Mouse (Mus musculus): ENCODE data around the gene Ncam1. TPM values are rescaled to one million over a fixed set of nuclear protein-coding genes. Genes with fewer than 3 reads are reported as not detected.

Ncam1 gene
- polyA plus RNA-seq, 1 experiment from 2014 or later, result 163 TPM

- H3K9me3 ChIP-seq (replicated peaks; ENCODE audit: control insufficient read depth, low read length), result no peaks in the 10 kb centered on the region
- no peaks in the 10 kb centered on the region for H3K27me3 ChIP-seq (replicated peaks; ENCODE audit: control insufficient read depth, insufficient read depth, low read length)
- no peak overlapping the region for H3K4me2 ChIP-seq (ENCODE audit: low read length)
- H3K36me3 ChIP-seq (ENCODE audit: control insufficient read depth, insufficient read depth, low read length), result no peaks in the 10 kb centered on the region; the same call in 1 of the 2 replicates
- no peak for DNase-seq (ENCODE audit: low spot score)
- no peak overlapping the region for H3K9ac ChIP-seq (ENCODE audit: low read length)
- no peak for ATAC-seq
- no peak overlapping the region for H3K4me3 ChIP-seq (ENCODE audit: low read depth, low read length)
- H3K4me1 ChIP-seq (ENCODE audit: control insufficient read depth, insufficient read depth, low read length), result no peaks in the 10 kb centered on the region
- no peak overlapping the region for H3K27ac ChIP-seq (ENCODE audit: low read depth, low read length)
Measured at GRCm38 (mm10) chr9:49715121-49715520, 83.6 kb downstream of the Ncam1 start.

- 72% methylated on average over 3 of the region's 3 CpGs for WGBS
- H3K27ac ChIP-seq (ENCODE audit: low read depth, low read length), result no peak overlapping the region
- H3K4me2 ChIP-seq (ENCODE audit: low read length), result no peak overlapping the region
- ATAC-seq, result no peak
- H3K27me3 ChIP-seq (replicated peaks; ENCODE audit: control insufficient read depth, insufficient read depth, low read length), result no peaks in the 10 kb centered on the region
- H3K36me3 ChIP-seq (ENCODE audit: control insufficient read depth, insufficient read depth, low read length), result no peaks in the 10 kb centered on the region; the same call in 1 of the 2 replicates
- no peak overlapping the region for H3K4me3 ChIP-seq (ENCODE audit: low read depth, low read length)
- H3K9me3 ChIP-seq (replicated peaks; ENCODE audit: control insufficient read depth, low read length), result no peaks in the 10 kb centered on the region
- H3K9ac ChIP-seq (ENCODE audit: low read length), result no peak overlapping the region
- DNase-seq (ENCODE audit: low spot score), result no peak
- no peaks in the 10 kb centered on the region for H3K4me1 ChIP-seq (ENCODE audit: control insufficient read depth, insufficient read depth, low read length)
Measured at GRCm38 (mm10) chr9:49714091-49714490, 84.6 kb downstream of the Ncam1 start.

GRCm38 (mm10) chr9:49707646-49708045, 91.1 kb downstream of the Ncam1 start:
- Histone ChIP-seq H3K9ac (ENCODE audit: low read length) (no peak overlapping the region), H3K27ac (ENCODE audit: low read depth, low read length) (no peak overlapping the region), H3K27me3 (replicated peaks; ENCODE audit: control insufficient read depth, insufficient read depth, low read length) (no peaks in the 10 kb centered on the region), H3K4me2 (ENCODE audit: low read length) (no peak overlapping the region), H3K4me1 (ENCODE audit: control insufficient read depth, insufficient read depth, low read length) (no peaks in the 10 kb centered on the region), H3K36me3 (ENCODE audit: control insufficient read depth, insufficient read depth, low read length) (no peaks in the 10 kb centered on the region), H3K4me3 (ENCODE audit: low read depth, low read length) (no peak overlapping the region), H3K9me3 (replicated peaks; ENCODE audit: control insufficient read depth, low read length) (no peaks in the 10 kb centered on the region)
- ATAC-seq, result no peak
- DNase-seq (ENCODE audit: low spot score), result no peak

- Histone ChIP-seq H3K9me3 (replicated peaks; ENCODE audit: control insufficient read depth, low read length) (no peaks in the 10 kb centered on the region), H3K4me1 (ENCODE audit: control insufficient read depth, insufficient read depth, low read length) (no peaks in the 10 kb centered on the region), H3K27ac (ENCODE audit: low read depth, low read length) (no peak overlapping the region), H3K36me3 (ENCODE audit: control insufficient read depth, insufficient read depth, low read length) (no peaks in the 10 kb centered on the region), H3K27me3 (replicated peaks; ENCODE audit: control insufficient read depth, insufficient read depth, low read length) (no peaks in the 10 kb centered on the region), H3K9ac (ENCODE audit: low read length) (no peak overlapping the region), H3K4me3 (ENCODE audit: low read depth, low read length) (no peak overlapping the region), H3K4me2 (ENCODE audit: low read length) (no peak overlapping the region)
- 87% methylated on average over 9 of the region's 9 CpGs for WGBS
- no peak for ATAC-seq
- DNase-seq (ENCODE audit: low spot score), result no peak
Measured at GRCm38 (mm10) chr9:49704196-49704967, 94.3 kb downstream of the Ncam1 start.

- Histone ChIP-seq H3K4me1 (ENCODE audit: control insufficient read depth, insufficient read depth, low read length) (peaks cover 12% of the 10 kb centered on the region), H3K27me3 (replicated peaks; ENCODE audit: control insufficient read depth, insufficient read depth, low read length) (no peaks in the 10 kb centered on the region), H3K4me2 (ENCODE audit: low read length) (no peak overlapping the region), H3K9me3 (replicated peaks; ENCODE audit: control insufficient read depth, low read length) (no peaks in the 10 kb centered on the region), H3K36me3 (ENCODE audit: control insufficient read depth, insufficient read depth, low read length) (no peaks in the 10 kb centered on the region), H3K27ac (ENCODE audit: low read depth, low read length) (no peak overlapping the region), H3K9ac (ENCODE audit: low read length) (no peak overlapping the region), H3K4me3 (ENCODE audit: low read depth, low read length) (no peak overlapping the region)
- WGBS, result 95% methylated on average over 7 of the region's 7 CpGs
- DNase-seq (ENCODE audit: low spot score) (no peak), ATAC-seq (no peak)
Measured at GRCm38 (mm10) chr9:49695371-49695770, 103.4 kb downstream of the Ncam1 start.

GRCm38 (mm10) chr9:49692791-49693190, 105.9 kb downstream of the Ncam1 start:
- no peaks in the 10 kb centered on the region for H3K9me3 ChIP-seq (replicated peaks; ENCODE audit: control insufficient read depth, low read length)
- DNase-seq (ENCODE audit: low spot score) (peak; percentile 56), ATAC-seq (no peak)
- no peak overlapping the region for H3K4me2 ChIP-seq (ENCODE audit: low read length)
- no peak overlapping the region for H3K4me3 ChIP-seq (ENCODE audit: low read depth, low read length)
- H3K27ac ChIP-seq (ENCODE audit: low read depth, low read length), result no peak overlapping the region
- no peaks in the 10 kb centered on the region for H3K36me3 ChIP-seq (ENCODE audit: control insufficient read depth, insufficient read depth, low read length)
- WGBS, result 51% methylated on average over 11 of the region's 11 CpGs
- peaks cover 12% of the 10 kb centered on the region for H3K4me1 ChIP-seq (ENCODE audit: control insufficient read depth, insufficient read depth, low read length)
- no peaks in the 10 kb centered on the region for H3K27me3 ChIP-seq (replicated peaks; ENCODE audit: control insufficient read depth, insufficient read depth, low read length)
- no peak overlapping the region for H3K9ac ChIP-seq (ENCODE audit: low read length)

- Histone ChIP-seq H3K9me3 (replicated peaks; ENCODE audit: control insufficient read depth, low read length) (no peaks in the 10 kb centered on the region), H3K36me3 (ENCODE audit: control insufficient read depth, insufficient read depth, low read length) (no peaks in the 10 kb centered on the region), H3K27ac (ENCODE audit: low read depth, low read length) (no peak overlapping the region), H3K9ac (ENCODE audit: low read length) (no peak overlapping the region), H3K4me1 (ENCODE audit: control insufficient read depth, insufficient read depth, low read length) (peaks cover 12% of the 10 kb centered on the region), H3K27me3 (replicated peaks; ENCODE audit: control insufficient read depth, insufficient read depth, low read length) (no peaks in the 10 kb centered on the region), H3K4me3 (ENCODE audit: low read depth, low read length) (no peak overlapping the region), H3K4me2 (ENCODE audit: low read length) (no peak overlapping the region)
- WGBS, result 10% methylated on average over 2 of the region's 2 CpGs
- DNase-seq (ENCODE audit: low spot score) (peak; percentile 72), ATAC-seq (no peak)
Measured at GRCm38 (mm10) chr9:49691344-49691743, 107.4 kb downstream of the Ncam1 start.

- Histone ChIP-seq H3K9me3 (replicated peaks; ENCODE audit: control insufficient read depth, low read length) (no peaks in the 10 kb centered on the region), H3K4me1 (ENCODE audit: control insufficient read depth, insufficient read depth, low read length) (peaks cover 8% of the 10 kb centered on the region), H3K27ac (ENCODE audit: low read depth, low read length) (no peak overlapping the region), H3K9ac (ENCODE audit: low read length) (no peak overlapping the region), H3K4me2 (ENCODE audit: low read length) (no peak overlapping the region), H3K27me3 (replicated peaks; ENCODE audit: control insufficient read depth, insufficient read depth, low read length) (no peaks in the 10 kb centered on the region), H3K36me3 (ENCODE audit: control insufficient read depth, insufficient read depth, low read length) (no peaks in the 10 kb centered on the region), H3K4me3 (ENCODE audit: low read depth, low read length) (no peak overlapping the region)
- WGBS, result 76% methylated on average over 8 of the region's 8 CpGs
- DNase-seq (ENCODE audit: low spot score) (no peak), ATAC-seq (no peak)
Measured at GRCm38 (mm10) chr9:49683566-49684273, 115.0 kb downstream of the Ncam1 start.

- H3K36me3 ChIP-seq (ENCODE audit: control insufficient read depth, insufficient read depth, low read length), result no peaks in the 10 kb centered on the region
- H3K4me2 ChIP-seq (ENCODE audit: low read length), result no peak overlapping the region
- no peaks in the 10 kb centered on the region for H3K9me3 ChIP-seq (replicated peaks; ENCODE audit: control insufficient read depth, low read length)
- ATAC-seq (no peak), DNase-seq (ENCODE audit: low spot score) (no peak)
- no peaks in the 10 kb centered on the region for H3K27me3 ChIP-seq (replicated peaks; ENCODE audit: control insufficient read depth, insufficient read depth, low read length)
- peaks cover 8% of the 10 kb centered on the region for H3K4me1 ChIP-seq (ENCODE audit: control insufficient read depth, insufficient read depth, low read length)
- H3K4me3 ChIP-seq (ENCODE audit: low read depth, low read length), result no peak overlapping the region
- no peak overlapping the region for H3K9ac ChIP-seq (ENCODE audit: low read length)
- H3K27ac ChIP-seq (ENCODE audit: low read depth, low read length), result no peak overlapping the region
- 77% methylated on average over 7 of the region's 7 CpGs for WGBS
Measured at GRCm38 (mm10) chr9:49681848-49682469, 116.8 kb downstream of the Ncam1 start.

Data from forebrain, embryonic 14.5 days (tissue).